Mouse (Mus musculus): ENCODE measurements around the gene Mrgpra6. TPM values are rescaled to one million over a fixed set of nuclear protein-coding genes. Genes with fewer than 3 reads are reported as not detected.

The Mrgpra6 gene
- polyA plus RNA-seq, 1 experiment from 2014 or later = not detected

DNA sequence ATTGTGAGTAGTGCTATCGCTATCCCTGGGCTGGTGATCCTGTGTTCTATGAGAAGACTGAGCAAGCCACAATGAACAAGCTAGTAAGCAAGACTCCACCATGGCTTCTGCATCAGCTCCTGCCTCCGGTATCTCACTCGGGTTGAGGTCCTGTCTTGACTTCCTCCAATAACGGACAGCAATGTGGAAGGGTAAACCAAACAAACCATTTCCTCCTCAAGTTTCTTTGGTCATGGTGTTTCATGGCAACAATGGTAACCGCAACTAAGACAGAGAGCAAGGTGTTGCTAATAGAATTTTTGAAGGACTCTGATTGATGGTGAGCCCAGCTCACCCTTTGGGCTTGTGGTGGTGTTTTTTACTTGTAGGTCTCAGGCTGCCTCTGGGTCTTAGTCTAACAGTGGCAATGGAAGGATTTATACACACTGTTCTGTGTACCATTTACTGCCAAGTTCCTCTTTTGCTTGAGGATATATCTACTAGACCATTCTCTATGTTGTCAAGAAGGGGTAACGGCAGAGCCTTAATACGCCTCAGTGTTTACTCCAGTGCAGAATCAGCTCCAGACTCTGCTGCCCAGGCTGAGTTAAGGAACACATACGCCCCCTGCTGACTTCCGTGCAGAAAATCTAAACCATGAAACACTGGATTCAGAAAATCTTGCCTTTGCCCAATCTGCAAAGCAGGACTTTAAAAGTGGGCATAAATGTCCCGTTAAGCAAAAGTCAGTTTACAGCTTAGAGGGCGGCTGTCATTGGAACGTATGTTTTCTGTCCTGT is 58.5 kb downstream of the Mrgpra6 start:
- H3K27ac ChIP-seq = no peak overlapping the region
- H3K27me3 ChIP-seq = no peaks in the 10 kb centered on the region
- no peaks in the 10 kb centered on the region for H3K36me3 ChIP-seq
- 60% methylated on average over 12 of the region's 12 CpGs for WGBS
- ATAC-seq (ENCODE audit: low FRiP score, low read depth) = no peak
- no peak overlapping the region for H3K9ac ChIP-seq
- no peaks in the 10 kb centered on the region for H3K9me3 ChIP-seq
- H3K4me2 ChIP-seq (replicated peaks) = no peak overlapping the region
- no peak overlapping the region for H3K4me3 ChIP-seq
- H3K4me1 ChIP-seq = no peaks in the 10 kb centered on the region

DNA sequence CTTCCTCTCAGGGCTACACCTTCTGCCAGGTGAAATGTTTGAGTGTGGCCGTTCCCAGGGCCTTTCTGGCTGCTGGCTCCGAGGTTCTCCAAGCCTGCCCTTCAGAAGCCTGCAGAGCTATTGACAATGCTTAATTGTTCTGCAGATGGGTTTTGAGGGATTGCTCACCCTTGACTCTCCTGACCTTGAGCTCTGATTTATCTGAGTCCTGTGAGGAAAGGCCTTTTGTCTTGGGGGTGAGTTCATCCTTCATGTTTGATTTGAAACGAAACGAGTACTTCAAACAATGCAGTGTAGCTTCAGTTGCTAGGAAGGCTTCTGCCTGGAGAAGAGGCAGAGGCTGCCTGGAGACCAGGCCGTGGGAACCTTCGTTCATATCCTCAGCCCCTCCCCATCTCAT is 60.4 kb downstream of the Mrgpra6 start:
- Histone ChIP-seq H3K9ac (no peak overlapping the region), H3K4me2 (replicated peaks) (no peak overlapping the region), H3K27ac (no peak overlapping the region), H3K4me1 (no peaks in the 10 kb centered on the region), H3K27me3 (no peaks in the 10 kb centered on the region), H3K9me3 (no peaks in the 10 kb centered on the region), H3K36me3 (no peaks in the 10 kb centered on the region), H3K4me3 (no peak overlapping the region)
- WGBS = 47% methylated on average over 6 of the region's 6 CpGs
- no peak for ATAC-seq (ENCODE audit: low FRiP score, low read depth)

DNA sequence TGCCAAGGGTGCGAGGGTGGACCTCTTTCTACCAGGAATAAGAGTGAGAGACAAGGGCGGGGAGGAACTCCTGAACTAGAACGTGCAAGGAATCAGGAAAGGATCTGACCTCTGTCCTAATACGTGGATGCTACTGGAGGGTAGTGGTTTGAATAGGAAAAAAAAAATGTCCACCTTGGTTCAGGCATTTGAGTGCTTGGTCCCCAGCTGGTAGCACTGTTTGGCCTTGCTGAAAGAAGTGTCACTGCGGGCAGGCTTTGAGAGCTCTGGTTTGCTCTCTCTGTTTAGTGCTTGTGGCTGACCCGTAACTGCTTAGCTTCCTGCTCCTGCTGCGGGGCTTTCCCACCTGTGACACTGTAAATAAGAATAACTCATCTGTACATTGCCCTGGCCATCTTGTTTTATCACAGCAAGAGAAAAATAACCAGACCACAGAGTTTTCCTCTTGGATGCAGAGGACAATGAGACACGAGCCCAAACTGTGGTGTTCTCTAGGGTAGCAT is 64.8 kb downstream of the Mrgpra6 start:
- H3K4me2 ChIP-seq (replicated peaks) = no peak overlapping the region
- WGBS = 78% methylated on average over 8 of the region's 8 CpGs
- ATAC-seq (ENCODE audit: low FRiP score, low read depth) = no peak

More for the DNA sequence above, 64.8 kb downstream of the Mrgpra6 start:
- no peaks in the 10 kb centered on the region for H3K36me3 ChIP-seq
- H3K4me3 ChIP-seq = no peak overlapping the region
- peaks cover 18% of the 10 kb centered on the region for H3K27me3 ChIP-seq
- H3K27ac ChIP-seq = no peak overlapping the region
- H3K9me3 ChIP-seq = no peaks in the 10 kb centered on the region
- no peaks in the 10 kb centered on the region for H3K4me1 ChIP-seq
- no peak overlapping the region for H3K9ac ChIP-seq

Other genes with a start within 250 kb of the Mrgpra6 start
- gene Uevld, start 246.4 kb downstream of the Mrgpra6 start, polyA plus RNA-seq (2015; fragmentation: Nextera tagmentation; extraction: Ambion mirVana) = 10.3 and 10.8 TPM in 2 replicates
- not detected in 2 replicates for gene Gm9999, start 221.3 kb downstream of the Mrgpra6 start, polyA plus RNA-seq (2015; fragmentation: Nextera tagmentation; extraction: Ambion mirVana)
- gene Spty2d1, start 196.5 kb downstream of the Mrgpra6 start, polyA plus RNA-seq (2015; fragmentation: Nextera tagmentation; extraction: Ambion mirVana) = 20.3 and 21.8 TPM in 2 replicates
- 28.9 and 29.3 TPM in 2 replicates for gene Tmem86a, start 154.3 kb downstream of the Mrgpra6 start, polyA plus RNA-seq (2015; fragmentation: Nextera tagmentation; extraction: Ambion mirVana)
- 0.38 and 0.42 TPM in 2 replicates for gene Ptpn5, start 71.2 kb downstream of the Mrgpra6 start, polyA plus RNA-seq (2015; fragmentation: Nextera tagmentation; extraction: Ambion mirVana)
- not detected in 2 replicates for gene Mrgpra9, start 47.9 kb upstream of the Mrgpra6 start, polyA plus RNA-seq (2015; fragmentation: Nextera tagmentation; extraction: Ambion mirVana)
- gene Mrgpra1, start 149.3 kb upstream of the Mrgpra6 start, polyA plus RNA-seq (2015; fragmentation: Nextera tagmentation; extraction: Ambion mirVana) = not detected in 2 replicates
- gene Mrgpra2a, start 247.2 kb upstream of the Mrgpra6 start, polyA plus RNA-seq (2015; fragmentation: Nextera tagmentation; extraction: Ambion mirVana) = not detected in 2 replicates

All from limb, embryonic 13.5 days (tissue).